Mouse (Mus musculus) small intestine, adult 2 months (tissue): ENCODE data around the gene Gm45837. TPM values are rescaled to one million over a fixed set of nuclear protein-coding genes. Genes with fewer than 3 reads are reported as not detected.

Experiments used
- H3K27ac ChIP-seq: fragments of 200-500 bp; 2 replicates; pipeline ENCODE4 v1.5.1; 2012; ENCODE audit warnings: low read depth, low read length, control low read depth, inconsistent platforms; ENCODE audit not compliant: insufficient read depth
- H3K27me3 ChIP-seq: fragments of 200-500 bp; 2 replicates; pipeline ENCODE4 v1.6.1; 2012; ENCODE audit warnings: mild to moderate bottlenecking, moderate library complexity, low read length, inconsistent platforms; ENCODE audit not compliant: control insufficient read depth, insufficient read depth
- H3K36me3 ChIP-seq: fragments of 200-500 bp; 2 replicates; pipeline ENCODE4 v1.6.1; 2012; ENCODE audit warnings: mild to moderate bottlenecking, low read length, control low read depth, inconsistent platforms; ENCODE audit not compliant: control insufficient read depth, insufficient read depth
- H3K4me1 ChIP-seq: fragments of 200-500 bp; 2 replicates; pipeline ENCODE4 v1.6.1; 2012; ENCODE audit warnings: low read length, inconsistent platforms, mixed read lengths; ENCODE audit not compliant: control insufficient read depth, insufficient read depth, insufficient read length
- H3K4me3 ChIP-seq: fragments of 200-500 bp; 2 replicates; pipeline ENCODE4 v1.5.1; 2012; ENCODE audit warnings: low read depth, mild to moderate bottlenecking, control low read depth, inconsistent platforms, low read length, moderate library complexity
- CTCF ChIP-seq: fragments of 200-500 bp; IDR thresholded peaks from 2 replicates; pipeline ENCODE4 v1.5.1; 2012; ENCODE audit warnings: low read depth, mild to moderate bottlenecking, control low read depth, inconsistent platforms, low read length, moderate library complexity, mixed read lengths; ENCODE audit not compliant: insufficient replicate concordance, insufficient read length; ENCODE audit errors: extremely low read depth
- POLR2A ChIP-seq: fragments of 200-500 bp; IDR thresholded peaks from 2 replicates; pipeline ENCODE4 v1.6.1; 2012; ENCODE audit warnings: low read depth, mild to moderate bottlenecking, control low read depth, inconsistent platforms, low read length, moderate library complexity
- WGBS: fragments of 180-500 bp; shearing (Covaris S2); methylation state at CpG from one replicate; pipeline ENCODE4 v1.1.7; 2018; 5-methylcytosine and 5-hydroxymethylcytosine counted together
- polyA plus RNA-seq: library from polyadenylated mRNA; depleted of rRNA; stranded (reverse); fragments of >200 nt; gene quantifications from 2 replicates; pipeline ENCODE4 v1.2.3, GENCODE M21; 2012

Gm45837 gene
- polyA plus RNA-seq, 1 experiment, result 0.51 TPM

- H3K4me1 ChIP-seq, result peaks cover 17% of the 10 kb centered on the region
- peaks cover 9% of the 10 kb centered on the region for H3K36me3 ChIP-seq
- TF ChIP-seq CTCF (no peak), POLR2A (no peak)
- H3K27ac ChIP-seq, result no peak overlapping the region
- H3K27me3 ChIP-seq, result no peaks in the 10 kb centered on the region
- 75% methylated on average over 6 of the region's 6 CpGs for WGBS
- no peak overlapping the region for H3K4me3 ChIP-seq
Observed at GRCm38 (mm10) chr7:101381512-101381911, 29.2 kb upstream of the Gm45837 start.

- Histone ChIP-seq H3K36me3 (peaks cover 15% of the 10 kb centered on the region), H3K27me3 (no peaks in the 10 kb centered on the region), H3K27ac (no peak overlapping the region), H3K4me3 (no peak overlapping the region), H3K4me1 (peaks cover 13% of the 10 kb centered on the region)
- 75% methylated on average over 8 of the region's 8 CpGs for WGBS
- TF ChIP-seq CTCF, result no peak
- no peak for TF ChIP-seq POLR2A
Observed at GRCm38 (mm10) chr7:101382378-101382777, 28.3 kb upstream of the Gm45837 start.

GRCm38 (mm10) chr7:101383756-101384155 lies 26.9 kb upstream of the Gm45837 start:
- Histone ChIP-seq H3K36me3 (peaks cover 29% of the 10 kb centered on the region), H3K27ac (no peak overlapping the region), H3K4me3 (no peak overlapping the region), H3K4me1 (peaks cover 10% of the 10 kb centered on the region), H3K27me3 (no peaks in the 10 kb centered on the region)
- WGBS, result 83% methylated on average over 3 of the region's 3 CpGs
- TF ChIP-seq POLR2A (no peak), CTCF (no peak)

- Histone ChIP-seq H3K4me1 (0 out of 2 replicates have a peak, but pooled peaks cover 4% of the 10 kb centered on the region), H3K27me3 (no peaks in the 10 kb centered on the region), H3K4me3 (no peak overlapping the region), H3K27ac (no peak overlapping the region), H3K36me3 (peaks cover 37% of the 10 kb centered on the region)
- WGBS, result 64% methylated on average over 10 of the region's 10 CpGs
- TF ChIP-seq POLR2A (no peak), CTCF (no peak)
Observed at GRCm38 (mm10) chr7:101384931-101385330, 25.8 kb upstream of the Gm45837 start.

GRCm38 (mm10) chr7:101385331-101385733 lies 25.4 kb upstream of the Gm45837 start:
- Histone ChIP-seq H3K27me3 (no peaks in the 10 kb centered on the region), H3K27ac (no peak overlapping the region), H3K36me3 (peaks cover 41% of the 10 kb centered on the region), H3K4me3 (no peak overlapping the region), H3K4me1 (0 out of 2 replicates have a peak, but pooled peaks cover 4% of the 10 kb centered on the region)
- WGBS, result 55% methylated on average over 6 of the region's 6 CpGs
- no peak for TF ChIP-seq POLR2A

GRCm38 (mm10) chr7:101385866-101386452 lies 24.7 kb upstream of the Gm45837 start:
- TF ChIP-seq POLR2A, result no peak
- no peak for TF ChIP-seq CTCF
- 0 out of 2 replicates have a peak, but pooled peaks cover 4% of the 10 kb centered on the region for H3K4me1 ChIP-seq
- 83% methylated on average over 9 of the region's 10 CpGs for WGBS
- H3K27me3 ChIP-seq, result no peaks in the 10 kb centered on the region
- H3K36me3 ChIP-seq, result peaks cover 47% of the 10 kb centered on the region
- no peak overlapping the region for H3K27ac ChIP-seq
- H3K4me3 ChIP-seq, result no peak overlapping the region

GRCm38 (mm10) chr7:101389256-101389655 lies 21.4 kb upstream of the Gm45837 start:
- Histone ChIP-seq H3K27me3 (no peaks in the 10 kb centered on the region), H3K4me1 (peaks cover 4% of the 10 kb centered on the region; the same call in 1 of the 2 replicates), H3K4me3 (no peak overlapping the region), H3K36me3 (peaks cover 63% of the 10 kb centered on the region), H3K27ac (no peak overlapping the region)
- TF ChIP-seq POLR2A (no peak), CTCF (no peak)
- 85% methylated on average over 6 of the region's 6 CpGs for WGBS
